Mouse (Mus musculus): ENCODE results near the gene Rab28. TPM values are rescaled to one million over a fixed set of nuclear protein-coding genes. Genes with fewer than 3 reads are reported as not detected.
A peak's percentile ranks its signal among the peaks of the same experiment; 100 is the strongest.
"Not testable (repeated sequence)": the region's sequence is repeated elsewhere in the genome, so short reads cannot be mapped to it uniquely, and the experiment has no call there.

Gene Rab28
- 10 to 100 TPM; 61.1 to 87.8 (median 71.1) TPM for total RNA-seq (2022)

DNA sequence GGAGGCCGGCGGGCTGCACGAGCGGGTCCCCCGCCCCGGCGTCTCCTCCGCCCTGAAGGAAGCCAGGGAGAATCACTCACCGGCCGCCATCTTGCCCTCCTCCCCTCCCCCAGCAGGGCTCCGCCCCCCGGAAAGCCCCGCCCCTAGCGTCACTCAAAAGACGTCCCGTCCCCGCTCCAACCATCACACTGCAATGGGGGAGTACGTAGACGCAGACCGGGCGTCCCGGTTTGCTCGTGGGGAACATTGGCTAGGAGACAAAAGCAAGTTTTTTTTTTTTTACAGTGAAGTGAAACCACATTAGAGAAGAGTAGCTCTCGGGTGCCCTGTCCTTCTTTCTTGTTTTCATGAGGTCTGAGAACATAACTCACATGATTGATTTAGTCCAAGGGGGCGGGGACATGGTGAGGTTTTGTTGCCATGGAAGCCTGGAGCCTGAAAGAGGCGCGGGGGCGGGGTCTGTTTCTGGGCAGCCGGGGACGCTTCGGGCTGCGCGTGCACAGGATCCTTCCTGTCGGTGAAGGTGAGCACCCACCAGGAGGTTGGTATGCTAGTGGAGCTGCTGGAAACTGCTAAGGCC, at the start of gene Rab28:
Gene Rab28, minus strand, starts transcription at position 107 of the 580 bp plus-strand sequence.
- peak; percentile 92 for DNase-seq

DNA sequence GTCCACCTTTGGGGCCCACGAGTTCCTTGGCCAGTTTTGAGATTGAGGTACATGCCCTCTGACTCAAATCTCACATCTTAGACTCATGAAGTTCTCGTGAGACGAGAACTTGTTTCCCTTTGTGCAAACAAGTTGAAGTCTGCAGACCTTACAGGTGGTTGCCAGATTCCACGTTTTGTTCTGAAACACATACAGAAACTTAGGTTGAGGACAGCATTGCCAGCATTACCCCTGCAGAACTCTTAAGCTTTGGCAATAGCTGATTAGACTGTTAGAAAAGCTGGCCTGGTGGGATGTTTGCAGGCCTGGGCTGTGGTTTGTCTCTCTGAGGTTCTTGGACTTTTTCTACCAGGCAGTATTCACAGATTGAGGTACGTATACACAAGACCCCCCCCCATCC, 49.4 kb upstream of the Rab28 start:
- DNase-seq, result no peak

DNA sequence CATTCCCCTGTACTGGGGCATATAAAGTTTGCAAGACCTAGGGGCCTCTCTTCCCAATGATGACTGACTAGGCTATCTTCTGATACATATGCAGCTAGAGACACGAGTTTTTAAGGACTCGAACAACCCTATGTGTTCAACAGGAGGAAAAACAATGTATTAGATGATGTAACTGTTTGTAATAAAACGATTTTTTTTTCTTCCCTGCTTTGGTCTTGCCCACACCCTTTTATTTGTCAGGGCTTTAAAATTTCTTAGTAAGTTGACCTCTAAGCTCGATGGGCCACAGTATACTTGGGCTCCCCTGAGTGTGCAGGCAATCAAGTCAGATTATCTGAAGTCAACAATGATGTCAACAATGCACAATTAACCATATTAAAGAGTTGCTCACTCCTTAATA, 48.4 kb upstream of the Rab28 start:
- DNase-seq, result no peak

DNA sequence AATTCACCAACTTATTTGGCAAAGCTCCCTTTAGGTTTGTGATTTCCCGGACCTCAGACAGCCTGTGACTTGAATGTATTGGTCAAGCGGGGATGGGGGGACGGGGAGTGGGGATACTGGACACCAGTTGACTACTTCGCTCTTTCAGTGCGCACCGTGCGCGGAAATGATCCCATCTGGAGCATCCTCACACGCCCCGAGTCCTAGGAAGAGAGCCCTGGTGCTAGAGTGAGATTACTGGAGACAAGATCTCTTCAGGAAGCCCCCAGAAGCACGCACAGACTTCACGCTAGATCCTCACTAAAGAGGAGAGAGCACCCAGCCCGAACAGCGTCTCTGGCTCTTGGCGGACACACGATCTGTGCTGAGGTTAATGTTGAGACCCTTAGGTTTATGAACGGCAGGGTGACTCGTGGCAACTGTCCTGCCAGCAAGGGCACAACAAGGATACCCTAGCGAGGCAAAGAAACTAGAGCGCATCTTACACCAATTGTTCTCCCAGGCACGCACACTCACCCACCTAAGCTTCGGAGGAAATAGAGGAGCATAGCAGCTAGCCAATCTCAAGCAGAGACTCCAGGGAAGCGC, 47.5 kb upstream of the Rab28 start:
- no peak for DNase-seq

DNA sequence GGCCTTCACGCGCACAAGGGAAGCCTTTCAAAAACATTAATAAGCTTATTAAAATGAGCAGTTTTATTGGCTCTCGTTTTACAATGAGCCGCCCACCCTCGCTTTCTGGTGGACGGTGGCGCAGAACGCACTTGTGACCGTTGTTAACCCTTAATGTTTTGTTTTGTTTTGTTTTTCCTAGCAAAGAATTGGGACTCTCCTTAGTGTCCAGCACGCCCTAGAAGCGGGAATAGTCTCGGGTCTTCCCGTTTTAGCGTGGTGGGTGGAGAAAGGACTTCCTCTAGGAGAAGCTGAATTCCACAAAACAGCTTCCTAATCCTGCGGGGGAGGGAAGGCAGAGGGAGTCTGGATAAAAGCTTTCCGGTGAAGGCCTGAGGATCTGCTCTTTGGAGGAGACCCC, 46.9 kb upstream of the Rab28 start:
- DNase-seq, result no peak

DNA sequence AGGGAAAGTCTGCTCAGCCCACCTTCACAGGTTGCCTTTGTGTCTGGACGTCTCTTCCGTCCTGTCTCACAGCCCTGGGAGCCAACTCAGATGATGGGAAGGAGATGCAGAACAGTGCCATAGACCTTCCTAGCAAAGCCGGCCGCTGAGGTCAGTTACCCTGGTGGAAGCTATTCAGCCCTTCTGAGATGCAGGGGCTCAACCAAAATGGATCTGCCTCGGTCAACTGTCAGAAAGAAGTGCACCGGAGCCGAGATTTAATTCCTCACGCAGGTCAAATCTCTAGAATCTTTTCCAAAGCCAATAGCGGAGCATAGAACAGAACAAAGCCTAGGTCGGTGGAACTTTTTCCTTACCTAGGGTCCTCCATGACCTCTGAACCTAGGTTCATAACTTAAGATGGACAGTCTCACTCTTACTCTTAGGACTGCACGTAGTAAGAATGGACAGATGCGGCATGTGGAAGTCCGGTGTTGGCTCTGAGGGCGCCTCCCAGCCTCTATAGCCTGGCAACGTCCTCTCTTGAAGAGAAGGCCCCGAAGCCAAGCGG, 46.3 kb upstream of the Rab28 start:
- DNase-seq, result no peak

DNA sequence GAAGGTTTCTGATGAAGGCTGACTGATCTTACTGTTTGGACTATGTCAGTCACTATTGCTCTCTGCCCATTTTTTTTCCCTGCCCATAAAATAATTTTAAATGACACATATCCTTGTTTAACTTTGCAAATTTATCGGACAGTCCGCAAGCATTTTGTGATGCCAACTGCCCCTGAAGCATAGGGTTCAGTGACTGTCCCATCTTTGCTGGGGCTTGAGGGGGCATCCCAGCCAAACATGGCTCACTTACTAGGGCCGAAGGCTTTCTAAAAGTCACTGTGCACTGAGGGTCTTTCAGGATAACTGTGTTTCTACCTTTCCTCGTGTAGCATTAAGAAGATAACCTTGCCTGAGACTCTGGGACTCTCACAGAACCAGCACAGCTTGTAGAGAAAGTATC, 44.8 kb upstream of the Rab28 start:
- no peak for DNase-seq

DNA sequence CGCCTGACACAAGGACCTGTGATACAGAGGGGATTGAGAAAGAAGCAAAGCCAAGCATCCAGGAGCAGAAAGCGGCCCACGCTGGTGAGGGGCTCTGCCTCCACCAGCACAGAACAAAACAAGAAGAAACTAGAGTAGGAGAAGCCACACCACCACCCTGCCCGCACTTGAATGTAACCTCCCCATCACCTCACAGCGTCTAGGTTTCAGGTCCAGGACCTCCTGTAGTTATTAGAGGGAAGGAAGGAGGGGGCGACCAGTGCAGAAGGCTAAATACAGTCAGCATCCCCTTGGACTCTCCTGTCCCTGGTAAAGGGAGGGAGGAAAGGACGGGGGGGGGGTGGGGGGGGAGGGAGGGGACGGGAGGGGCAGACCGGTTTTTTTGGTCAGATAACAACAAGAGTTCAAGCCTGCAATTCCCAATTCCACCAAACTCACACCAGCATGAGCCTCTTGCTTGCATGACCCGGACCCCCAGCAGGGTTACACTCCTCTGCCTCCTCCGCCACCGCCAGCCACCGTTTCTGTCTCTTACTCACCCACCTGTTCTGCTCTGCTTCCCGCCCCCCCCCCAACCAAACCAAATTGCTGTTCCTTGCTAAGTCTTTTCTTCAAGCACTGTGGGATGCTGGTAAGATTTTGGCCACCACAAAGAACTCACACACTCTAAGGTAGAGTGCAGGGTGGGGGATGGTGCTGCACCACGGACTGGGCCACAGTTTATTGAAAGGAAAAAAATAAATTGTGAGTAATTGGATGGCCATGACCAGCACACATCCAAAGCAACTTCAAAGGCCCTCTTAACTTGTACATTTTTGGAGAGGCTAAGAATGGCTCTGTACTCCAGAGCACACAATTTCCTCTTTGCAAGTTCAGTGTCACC, 37.2 kb upstream of the Rab28 start:
- no peak for DNase-seq

DNA sequence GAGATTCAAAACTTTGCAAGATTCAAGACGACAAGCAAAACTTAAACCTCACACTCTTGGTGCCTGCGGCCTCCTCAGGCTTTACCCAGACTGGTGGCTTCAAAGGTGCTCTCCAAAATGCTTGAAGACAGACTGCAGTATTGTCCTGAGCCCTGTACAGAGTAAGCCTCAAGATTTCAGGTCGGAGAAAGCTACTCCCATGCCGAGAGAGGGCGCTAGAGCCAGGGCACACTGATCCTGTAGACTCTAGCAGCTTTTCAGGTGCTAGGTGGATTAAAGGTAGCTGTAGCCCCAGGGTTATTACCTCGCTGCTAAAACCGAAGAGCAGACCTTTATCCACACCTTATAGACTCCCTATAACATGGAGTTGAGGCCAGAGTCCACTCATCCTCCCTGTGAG, 36.3 kb upstream of the Rab28 start:
- DNase-seq, result no peak

DNA sequence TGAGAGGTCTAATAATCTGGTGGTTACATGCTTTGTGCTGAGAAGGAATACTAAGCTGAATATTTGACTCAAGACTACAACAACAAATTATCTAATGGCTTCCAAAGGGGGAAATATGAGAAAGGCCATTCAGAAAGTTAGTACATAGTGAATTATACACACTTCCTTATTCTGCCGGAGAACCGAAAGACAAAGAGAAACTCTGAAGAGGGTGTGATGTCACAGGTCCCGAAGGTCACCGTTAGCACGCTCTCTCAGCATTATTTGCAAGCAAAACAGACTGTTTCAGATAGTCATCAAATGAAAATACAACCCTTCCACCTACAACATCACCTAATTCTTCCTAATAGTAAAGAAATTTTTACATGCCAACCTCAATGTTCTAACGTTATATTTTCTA, 30.9 kb upstream of the Rab28 start:
- DNase-seq, result no peak

DNA sequence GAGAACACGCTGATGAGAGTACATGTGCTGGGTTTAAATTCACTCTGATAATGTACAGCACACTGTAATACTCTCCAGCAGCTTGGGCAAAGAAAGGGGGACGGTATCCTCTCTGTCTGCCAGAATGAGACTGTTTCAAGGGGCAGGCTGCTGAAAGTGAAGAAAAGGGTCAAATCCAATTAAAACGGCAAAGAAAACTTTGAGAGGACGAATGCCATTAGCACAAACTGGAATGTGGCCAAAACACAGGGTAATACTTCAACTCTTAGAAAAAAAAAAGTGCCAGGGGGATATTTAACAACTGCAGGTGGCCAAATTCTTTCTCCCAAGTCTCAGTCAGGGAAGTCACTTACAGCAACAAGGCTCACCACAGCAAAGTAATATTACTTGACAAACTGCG, 29.1 kb upstream of the Rab28 start:
- no peak for DNase-seq

DNA sequence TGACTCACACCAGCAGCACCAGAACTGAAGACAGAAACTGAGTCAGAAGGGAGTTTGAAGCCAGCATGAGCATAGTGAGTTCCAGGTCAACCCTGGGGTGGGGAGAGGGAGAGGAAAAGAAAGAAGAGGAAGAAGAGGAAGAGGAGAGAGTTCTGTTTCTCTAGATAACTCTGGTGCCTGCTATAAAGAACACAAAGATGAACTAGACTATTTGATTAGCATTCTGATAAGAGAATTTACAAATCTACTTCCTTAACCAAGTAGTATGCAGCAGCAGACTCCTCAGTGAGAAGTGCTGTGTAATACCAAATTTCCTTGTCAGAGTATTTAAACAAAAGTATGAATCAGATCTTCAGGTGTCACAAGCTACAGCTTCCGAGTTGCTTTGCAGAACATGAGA, 19.1 kb upstream of the Rab28 start:
- DNase-seq, result no peak

DNA sequence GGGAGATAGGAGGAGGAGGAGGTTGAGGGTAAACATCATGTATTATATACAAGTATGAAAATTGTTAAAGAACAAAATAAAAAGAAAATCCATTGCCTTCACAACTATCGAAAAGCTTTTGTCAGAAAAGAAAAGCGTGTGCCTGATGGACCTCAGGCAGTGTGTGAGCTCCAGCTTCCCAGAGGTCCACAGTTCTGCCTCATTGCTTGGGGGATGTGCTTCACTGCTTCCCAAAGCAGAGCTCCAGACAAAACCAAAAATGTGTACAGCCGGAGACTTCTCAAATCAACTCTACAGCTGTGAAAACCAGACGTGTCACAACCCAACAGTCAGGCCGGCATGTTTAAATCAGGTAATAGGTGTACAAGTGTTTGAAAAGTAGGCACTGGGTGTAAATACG, 17.6 kb upstream of the Rab28 start:
- DNase-seq, result no peak

DNA sequence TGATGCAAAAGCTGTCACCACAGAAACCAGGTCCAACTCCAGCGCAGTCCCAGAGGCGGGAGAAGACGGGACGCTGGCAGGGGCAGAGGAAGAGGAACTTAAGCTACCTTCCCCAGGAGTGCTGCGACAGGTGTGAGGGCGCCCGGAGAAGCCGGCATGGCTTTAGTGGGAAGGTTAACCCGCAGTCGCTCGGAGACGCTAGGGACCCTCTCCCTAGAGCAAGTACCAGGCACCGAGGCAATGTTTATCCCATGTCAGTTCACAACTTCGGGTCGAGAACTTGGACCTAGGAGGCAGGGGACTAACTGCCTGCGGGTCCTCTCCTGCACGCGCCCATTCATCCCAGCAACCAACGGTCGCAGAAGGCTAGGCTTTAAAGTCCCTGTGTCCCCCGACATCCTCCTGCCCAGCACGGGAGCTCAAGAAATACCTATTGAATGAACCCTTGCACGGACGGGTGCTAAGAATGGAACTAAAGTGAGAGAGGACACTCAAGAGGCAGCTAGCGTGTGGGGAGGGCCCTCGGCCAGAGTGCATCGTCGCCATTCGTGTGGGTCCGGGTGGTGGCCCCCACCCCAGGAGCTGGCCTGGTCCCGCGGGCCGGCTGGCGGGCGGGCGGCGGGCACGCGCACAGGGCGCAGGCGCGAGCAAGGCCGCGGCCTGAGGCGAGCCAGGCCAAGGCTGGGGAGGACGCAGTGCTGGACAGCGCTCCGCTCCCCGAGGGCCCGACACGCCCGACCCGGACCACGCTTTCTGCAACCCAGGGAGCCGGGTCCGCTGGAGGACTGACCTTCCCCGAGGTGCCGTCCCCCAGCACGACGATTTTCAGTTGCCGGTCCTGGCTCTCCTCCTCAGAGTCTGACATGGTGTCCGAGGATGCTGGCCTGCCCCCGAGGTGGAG, 592 bp downstream of the Rab28 start:
- DNase-seq, result peak; percentile 23

DNA sequence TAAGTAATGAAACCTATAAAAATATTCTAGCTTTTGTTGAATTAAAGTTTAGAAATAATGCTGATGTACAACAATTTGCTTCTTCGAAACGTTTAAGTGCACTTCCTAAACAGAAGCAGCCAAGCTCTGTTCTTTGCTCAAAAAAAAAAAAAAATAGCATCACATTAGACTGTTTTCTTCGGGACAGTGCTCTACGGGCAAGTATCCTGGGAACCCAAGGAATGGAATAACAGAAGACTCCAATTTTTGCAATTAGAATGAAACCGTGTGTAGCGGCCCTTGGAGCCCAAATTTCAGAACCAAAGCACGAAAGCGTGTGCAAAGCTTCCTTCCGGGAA, 1.2 kb downstream of the Rab28 start:
- no peak for DNase-seq

DNA sequence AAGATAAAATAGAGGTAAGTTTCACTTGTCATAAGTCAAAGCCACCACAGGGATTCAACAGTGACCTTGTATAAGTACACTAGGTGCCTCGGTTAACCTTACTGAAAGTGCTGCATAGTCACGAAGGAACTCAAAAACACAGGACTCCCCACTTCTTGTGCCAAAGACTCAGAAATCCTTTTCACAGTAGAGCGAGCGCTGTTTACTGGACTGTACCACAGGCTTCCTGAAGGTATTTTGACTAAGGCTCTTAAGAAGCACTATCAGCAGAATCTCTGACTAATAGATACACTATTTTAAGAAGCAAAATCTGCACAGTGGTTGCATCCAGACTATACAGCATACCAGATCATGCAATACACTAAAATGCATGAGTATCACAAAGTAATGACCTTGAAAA, 6.9 kb downstream of the Rab28 start:
- not testable (repeated sequence) for DNase-seq

DNA sequence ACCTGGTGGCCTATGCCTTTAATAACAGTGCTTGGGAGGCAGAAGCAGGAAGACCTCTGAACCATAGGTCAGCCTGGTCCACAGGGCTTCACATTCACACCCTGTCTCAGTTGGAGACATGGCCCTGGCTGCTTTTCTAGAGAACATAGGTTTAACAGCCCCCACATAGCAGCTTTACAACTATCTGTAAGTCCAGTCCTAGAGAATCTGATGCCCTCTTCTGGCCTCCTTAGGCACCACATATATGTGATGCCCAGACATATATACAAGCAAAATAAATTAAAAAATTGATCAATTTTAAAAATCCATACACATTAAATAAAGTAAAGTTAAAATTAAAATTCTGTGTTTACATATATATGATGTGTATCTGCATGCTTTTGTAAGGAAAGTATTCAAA, 10.0 kb downstream of the Rab28 start:
- DNase-seq, result no peak

DNA sequence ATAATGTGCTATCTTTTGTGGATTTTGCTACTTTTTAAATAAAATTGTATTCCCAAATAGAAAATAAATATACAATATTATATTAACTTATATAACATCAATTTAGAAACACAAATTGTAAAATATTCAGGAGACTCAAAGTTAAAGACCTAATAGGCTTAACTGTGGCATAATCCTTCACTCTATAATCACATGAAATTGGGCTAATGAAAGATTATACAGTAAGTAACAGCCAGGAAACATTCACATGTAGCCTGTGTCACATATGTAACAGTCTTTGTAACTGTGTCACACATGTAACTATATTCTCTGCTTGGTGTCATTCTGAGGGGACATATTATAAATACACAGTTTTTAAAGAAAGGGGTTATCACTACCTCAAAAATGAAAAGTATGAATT, 22.9 kb downstream of the Rab28 start:
- DNase-seq, result no peak

DNA sequence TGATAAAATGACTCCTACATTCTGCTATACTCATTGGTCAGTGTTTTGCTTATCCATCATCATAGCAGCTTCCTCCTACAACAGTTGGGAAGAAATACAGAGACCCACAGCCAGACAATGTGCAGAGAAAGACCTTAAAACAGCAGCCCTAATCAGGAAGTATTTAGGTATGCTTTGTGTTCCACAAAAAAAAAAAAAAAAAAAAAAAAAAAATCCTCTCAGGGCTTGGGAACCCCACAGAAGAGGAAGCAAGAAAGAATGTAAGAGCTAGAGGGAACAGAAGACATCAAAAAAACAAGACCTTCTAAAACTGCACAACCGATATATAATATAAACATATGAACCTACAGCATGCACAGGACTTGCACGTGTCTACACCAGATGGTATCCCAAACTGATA, 24.0 kb downstream of the Rab28 start:
- DNase-seq, result no peak

DNA sequence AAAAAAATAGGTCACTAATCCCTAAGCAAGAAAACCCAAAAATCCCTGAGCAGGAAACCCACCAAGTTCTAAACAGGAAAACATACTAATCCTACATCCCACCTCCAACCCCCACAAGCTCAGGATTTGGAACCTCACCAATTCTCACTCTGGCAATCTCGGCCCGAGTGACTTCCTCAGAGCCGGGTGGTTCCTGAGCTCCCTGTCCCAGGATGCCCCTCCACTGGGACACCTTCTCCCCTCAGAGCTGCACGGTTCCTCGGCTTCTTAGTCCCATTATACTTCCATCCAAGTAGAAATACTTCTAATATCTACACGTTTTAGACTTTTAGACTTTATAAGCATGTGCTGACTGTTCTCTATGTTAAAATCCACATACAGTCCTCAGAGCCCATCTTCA, 41.9 kb downstream of the Rab28 start:
- no peak for DNase-seq

DNA sequence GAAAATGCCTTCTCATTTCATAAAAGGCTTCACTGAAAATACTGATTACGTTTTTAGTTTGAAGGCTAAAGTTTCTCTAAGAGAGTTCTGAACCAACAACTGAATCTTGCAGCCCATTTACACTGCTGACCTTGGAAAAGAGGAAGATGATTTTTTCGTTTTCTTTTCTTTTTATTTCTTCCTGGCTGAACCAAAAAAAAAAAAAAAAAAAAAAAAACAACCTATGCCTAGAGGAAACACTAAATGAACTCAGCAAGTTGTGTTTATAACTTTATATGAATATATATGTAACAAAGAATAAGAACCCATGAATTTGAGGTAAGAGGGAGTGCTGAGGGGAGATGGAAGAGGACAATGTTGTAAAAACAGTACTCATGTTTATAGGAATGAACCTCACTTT, 71.2 kb downstream of the Rab28 start:
- no peak for DNase-seq

DNA sequence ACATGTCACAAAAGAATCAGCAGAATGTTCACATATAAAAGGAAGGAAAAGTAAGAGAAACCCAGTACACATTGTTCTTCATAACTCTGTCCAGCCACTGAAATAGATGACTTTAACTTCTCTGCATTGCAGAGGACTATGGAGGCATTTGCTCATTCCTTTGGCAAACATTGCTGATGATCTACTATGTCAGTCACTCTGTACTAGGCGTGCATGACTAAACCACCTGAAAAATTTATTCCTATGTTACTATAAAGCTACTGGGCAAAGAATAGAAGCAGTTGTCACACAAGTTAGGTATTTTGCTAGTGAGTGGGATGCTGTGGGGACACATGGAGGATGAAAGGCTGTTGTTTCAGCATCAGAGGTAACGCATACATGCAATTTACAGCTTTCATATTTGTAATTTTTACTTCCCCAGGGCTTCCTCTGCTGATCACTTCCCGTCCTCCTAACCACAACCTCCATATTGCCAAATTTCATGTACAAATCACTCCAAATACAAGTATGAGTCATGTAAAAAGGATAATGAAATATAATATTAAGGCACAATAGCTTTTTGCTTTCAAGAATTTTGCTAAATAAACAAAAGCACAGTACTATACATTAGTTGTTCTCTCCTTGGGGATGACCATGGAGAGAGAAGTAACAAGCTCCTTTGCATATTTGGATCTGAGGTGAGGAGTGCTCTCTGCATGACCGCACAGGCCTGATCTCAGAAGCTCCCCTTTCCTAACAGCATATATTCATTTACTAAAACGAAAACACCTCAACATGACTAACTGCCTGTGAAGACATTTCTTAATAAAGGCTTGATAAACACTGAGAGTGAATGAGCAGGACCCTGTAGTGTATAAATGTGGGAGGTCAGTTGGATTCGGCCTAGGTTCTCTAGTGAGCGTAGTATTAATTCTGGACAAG, 80.5 kb downstream of the Rab28 start:
- no peak for DNase-seq

Measured in adrenal gland, adult 8-10 months (tissue).